Mouse (Mus musculus) liver, embryonic 14.5 days (tissue): Measurements from ENCODE around the gene Rap1gap2.

Experiments
- CTCF ChIP-seq: IDR thresholded peaks from 2 replicates; pipeline ENCODE4 v1.5.1; 2016; ENCODE audit warnings: antibody characterized with exemption, low read depth, control low read depth
- EP300 ChIP-seq: IDR thresholded peaks from 2 replicates; pipeline ENCODE4 v1.6.1; 2016; ENCODE audit warnings: antibody characterized with exemption, low read depth

GRCm38 (mm10) chr11:74442396-74442795 is 168.3 kb downstream of the Rap1gap2 start:
- no peak for TF ChIP-seq EP300
- no peak for TF ChIP-seq CTCF
